Mouse (Mus musculus) hematopoietic stem cell, adult 5-6 weeks (primary cell): ENCODE results near the gene Nipsnap1. TPM values are rescaled to one million over a fixed set of nuclear protein-coding genes. Genes with fewer than 3 reads are reported as not detected.

ENCODE experiments used
- ATAC-seq, 2 experiments: fragments of 125-278 bp in 1 of 2; replicated peaks in 1 of 2; 2 replicates each; pipeline ENCODE4 v1.8.0; 2016 to 2017; ENCODE audit warnings: inconsistent platforms in 2 of 2, mild to moderate bottlenecking in 2 of 2, moderate number of reproducible peaks in 2 of 2, low read depth in 1 of 2, moderate TSS enrichment in 1 of 2; ENCODE audit not compliant: low FRiP score in 2 of 2, poor library complexity in 2 of 2, severe bottlenecking in 2 of 2, insufficient read depth in 1 of 2, low TSS enrichment in 1 of 2
- total RNA-seq: library from RNA; stranded (forward); fragments of 172-1452, 232-1000 nt; gene quantifications from 2 replicates; pipeline ENCODE4 v1.2.3, GENCODE M21; 2017

Gene Nipsnap1
- total RNA-seq, 1 experiment from 2014 or later, result 34.7 TPM

- no peak for ATAC-seq
These were observed 57.4 kb downstream of the Nipsnap1 start for GRCm38 (mm10) chr11:4931009-4931601.

GRCm38 (mm10) chr11:4936243-4936642 is 62.5 kb downstream of the Nipsnap1 start:
- no peak for ATAC-seq

Other genes starting within 250 kb of the Nipsnap1 start
- 22.8 and 31.4 TPM in 2 replicates for gene Ascc2, start 236.2 kb upstream of the Nipsnap1 start, total RNA-seq
- 23.9 and 115 TPM in 2 replicates for gene Uqcr10, start 169.6 kb upstream of the Nipsnap1 start, total RNA-seq
- 4.7 and 7.1 TPM in 2 replicates for gene Zmat5, start 169.3 kb upstream of the Nipsnap1 start, total RNA-seq
- gene Cabp7, start 127.2 kb upstream of the Nipsnap1 start, total RNA-seq, result not detected in 2 replicates
- gene Nf2, start 24.4 kb upstream of the Nipsnap1 start, total RNA-seq, result 52.9 and 80.7 TPM in 2 replicates
- 43.1 and 49.8 TPM in 2 replicates for gene Thoc5, start 21.4 kb downstream of the Nipsnap1 start, total RNA-seq
- gene Nefh, start 74.1 kb downstream of the Nipsnap1 start, total RNA-seq, result 11.9 and 19.6 TPM in 2 replicates
- 45.0 and 80.8 TPM in 2 replicates for gene Ap1b1, start 112.9 kb downstream of the Nipsnap1 start, total RNA-seq
- not detected in 2 replicates for gene Rasl10a, start 184.2 kb downstream of the Nipsnap1 start, total RNA-seq
- 1.2 and 1.7 TPM in 2 replicates for gene Gas2l1, start 191.4 kb downstream of the Nipsnap1 start, total RNA-seq
- gene Rhbdd3, start 225.0 kb downstream of the Nipsnap1 start, total RNA-seq, result 18.3 and 31.9 TPM in 2 replicates
- gene Ewsr1, start 225.3 kb downstream of the Nipsnap1 start, total RNA-seq, result 658 and 663 TPM in 2 replicates